Mouse (Mus musculus): ENCODE measurements around the gene Rpl36. TPM values are rescaled to one million over a fixed set of nuclear protein-coding genes. Genes with fewer than 3 reads are reported as not detected.
A peak's percentile ranks its signal among the peaks of the same experiment; 100 is the strongest.
"Not testable (repeated sequence)": the region's sequence is repeated elsewhere in the genome, so short reads cannot be mapped to it uniquely, and the experiment has no call there.

Rpl36 gene
- polyA plus RNA-seq, 2 experiments from 2014 or later = 3,663 to 4,818 TPM

- peak; percentile 87 for ATAC-seq
These were observed 3.6 kb upstream of the Rpl36 start, which contains the start of gene 2410015M20Rik for GRCm38 (mm10) chr17:56609452-56610171. Gene 2410015M20Rik (minus strand): TSS chr17:56609771.

GRCm38 (mm10) chr17:56611323-56611722, 1.9 kb upstream of the Rpl36 start:
- no peak for ATAC-seq

GRCm38 (mm10) chr17:56611861-56612564, 1.2 kb upstream of the Rpl36 start:
- ATAC-seq = no peak

- not testable (repeated sequence) for ATAC-seq
These were observed 664 bp upstream of the Rpl36 start for GRCm38 (mm10) chr17:56612565-56612939.

GRCm38 (mm10) chr17:56613893-56614292, 677 bp downstream of the Rpl36 start:
- not testable (repeated sequence) for ATAC-seq

- ATAC-seq = no peak
These were observed 1.3 kb downstream of the Rpl36 start for GRCm38 (mm10) chr17:56614391-56615135.

- no peak for ATAC-seq
These were observed 2.0 kb downstream of the Rpl36 start for GRCm38 (mm10) chr17:56615136-56615784.

- no peak for ATAC-seq
These were observed 2.6 kb downstream of the Rpl36 start for GRCm38 (mm10) chr17:56615792-56616191.

- ATAC-seq = no peak
These were observed 3.5 kb downstream of the Rpl36 start for GRCm38 (mm10) chr17:56616725-56617124.

- ATAC-seq = no peak
These were observed 4.4 kb downstream of the Rpl36 start for GRCm38 (mm10) chr17:56617628-56618027.

- ATAC-seq = no peak
These were observed 12.3 kb downstream of the Rpl36 start for GRCm38 (mm10) chr17:56625495-56625894.

- peak; percentile 21 for ATAC-seq
These were observed 13.0 kb downstream of the Rpl36 start for GRCm38 (mm10) chr17:56626260-56626659.

- peak; percentile 94 for ATAC-seq
These were observed 13.7 kb downstream of the Rpl36 start, which contains the start of gene Lonp1 for GRCm38 (mm10) chr17:56626754-56627470. Gene Lonp1 (minus strand): TSS chr17:56626887.

- peak; percentile 4 for ATAC-seq
These were observed 14.5 kb downstream of the Rpl36 start, which contains the start of gene Catsperd for GRCm38 (mm10) chr17:56627530-56628277. Gene Catsperd (plus strand): TSS chr17:56628143.

- not testable (repeated sequence) for ATAC-seq
These were observed 16.9 kb downstream of the Rpl36 start for GRCm38 (mm10) chr17:56629800-56630781.

- no peak for ATAC-seq
These were observed 18.6 kb downstream of the Rpl36 start for GRCm38 (mm10) chr17:56631807-56632206.

GRCm38 (mm10) chr17:56634023-56634422, 20.8 kb downstream of the Rpl36 start:
- no peak for ATAC-seq

GRCm38 (mm10) chr17:56643237-56643636, 30.0 kb downstream of the Rpl36 start:
- no peak for ATAC-seq

GRCm38 (mm10) chr17:56647546-56647945, 34.3 kb downstream of the Rpl36 start:
- no peak for ATAC-seq

GRCm38 (mm10) chr17:56651801-56652200, 38.6 kb downstream of the Rpl36 start:
- ATAC-seq = no peak

All from CD4-positive, CD25-positive, alpha-beta regulatory T cell, adult 4 months (primary cell).